ENCODE assay signal across 22 mouse cellular contexts in genomic region chr3:53291945-53292344, GRCm38 (mm10).
DNase-seq lines count a peak whose midpoint lies in the region; ATAC-seq and TF ChIP-seq lines count a peak whose summit lies in the region.
"Had no signal": no experiment of that assay in that cellular context is flagged by ENCODE, and none has a peak within 500 bp of the region (broad histone marks: within the 10 kb centered on the region; RNA-seq: fewer than 3 reads in every experiment).

No protein-coding gene starts in this region.

- WGBS in intestine, embryonic 16.5 days: 39% methylated on average over 1 of the region's 1 CpGs
- WGBS in intestine, postnatal 0 days: 41% methylated on average over 1 of the region's 1 CpGs
- WGBS in limb, embryonic 14.5 days: 42% methylated on average over 1 of the region's 1 CpGs
- 62% methylated on average over 1 of the region's 1 CpGs for WGBS in limb, embryonic 10.5 days
- WGBS in embryonic facial prominence, embryonic 15.5 days: 46% methylated on average over 1 of the region's 1 CpGs

- no peak overlapping the region for H3K4me2 ChIP-seq in intestine, embryonic 16.5 days (ENCODE audit: low read depth, low read length)
- no peak overlapping the region for H3K4me2 ChIP-seq in intestine, postnatal 0 days (replicated peaks; ENCODE audit: low read depth)
- H3K4me2 ChIP-seq in limb, embryonic 14.5 days (replicated peaks; ENCODE audit: low read depth, low read length, severe bottlenecking): no peak overlapping the region
- no peak overlapping the region for H3K4me2 ChIP-seq in embryonic facial prominence, embryonic 15.5 days (replicated peaks)
- H3K4me2 ChIP-seq: embryonic facial prominence, embryonic 12.5 days; forebrain, embryonic 13.5 days; heart, embryonic 13.5 days; hindbrain, embryonic 12.5 days had no signal

- TF ChIP-seq POLR2A in limb, embryonic 14.5 days (IDR thresholded peaks at IDR 0.05; ENCODE audit: borderline replicate concordance, extremely low read depth, insufficient read depth, insufficient read length): no peak

- no peak for TF ChIP-seq CTCF in intestine, postnatal 0 days (IDR thresholded peaks at IDR 0.05; ENCODE audit: low read depth)

- no peaks in the 10 kb centered on the region for H3K36me3 ChIP-seq in intestine, embryonic 16.5 days (ENCODE audit: control insufficient read depth, insufficient read depth, low read length)
- no peaks in the 10 kb centered on the region for H3K36me3 ChIP-seq in intestine, postnatal 0 days (ENCODE audit: control insufficient read depth, insufficient read depth)
- H3K36me3 ChIP-seq in limb, embryonic 14.5 days (ENCODE audit: control insufficient read depth, insufficient read depth, low read length): no peaks in the 10 kb centered on the region
- no peaks in the 10 kb centered on the region for H3K36me3 ChIP-seq in limb, embryonic 10.5 days
- no peaks in the 10 kb centered on the region for H3K36me3 ChIP-seq in embryonic facial prominence, embryonic 15.5 days
- H3K36me3 ChIP-seq: embryonic facial prominence, embryonic 12.5 days; heart, embryonic 13.5 days; hindbrain, embryonic 12.5 days had no signal

- peak; percentile 56 for DNase-seq in limb, embryonic 14.5 days (ENCODE audit: low spot score)
- no peak for DNase-seq in limb, embryonic 10.5 days (ENCODE audit: low spot score)
- peak; percentile 44 for DNase-seq in NIH3T3 (ENCODE audit: low read depth)
- DNase-seq: adrenal gland, adult 8-10 months; adrenal gland, postnatal 36 days; cerebellum, adult 2 months; cerebellum, postnatal 10 days; embryo, embryonic 11 days; forebrain, postnatal 0 days; gastrocnemius, adult 2 months; gastrocnemius, postnatal 25 days; heart, postnatal 4 days had no signal

- peak; percentile 58; the same call in 1 of the 2 replicates for ATAC-seq in intestine, embryonic 16.5 days
- ATAC-seq in intestine, postnatal 0 days: no peak
- ATAC-seq in limb, embryonic 14.5 days (ENCODE audit: low FRiP score, low read depth): peak; percentile 57
- peak; percentile 77 for ATAC-seq in embryonic facial prominence, embryonic 15.5 days (ENCODE audit: insufficient number of reproducible peaks, low FRiP score, low TSS enrichment, low read depth)
- no peak for ATAC-seq in megakaryocyte-erythroid progenitor cell, adult 5-6 weeks (replicated peaks; ENCODE audit: low FRiP score, low TSS enrichment, poor library complexity, severe bottlenecking)
- ATAC-seq: forebrain, embryonic 13.5 days; forebrain, postnatal 0 days; hindbrain, embryonic 16.5 days had no signal

- H3K4me1 ChIP-seq in intestine, embryonic 16.5 days (ENCODE audit: control insufficient read depth, insufficient read depth, low read length): peaks cover 3% of the 10 kb centered on the region; the same call in 1 of the 2 replicates
- H3K4me1 ChIP-seq in intestine, postnatal 0 days (replicated peaks; ENCODE audit: control insufficient read depth, insufficient read depth, low read length): no peaks in the 10 kb centered on the region
- peaks cover 3% of the 10 kb centered on the region; the same call in 1 of the 2 replicates for H3K4me1 ChIP-seq in limb, embryonic 14.5 days (ENCODE audit: control insufficient read depth, insufficient read depth, low read length)
- peaks cover 49% of the 10 kb centered on the region for H3K4me1 ChIP-seq in limb, embryonic 10.5 days
- H3K4me1 ChIP-seq in embryonic facial prominence, embryonic 15.5 days: 0 out of 2 replicates have a peak, but pooled peaks cover 3% of the 10 kb centered on the region
- H3K4me1 ChIP-seq: embryonic facial prominence, embryonic 12.5 days; forebrain, embryonic 13.5 days had no signal

- no peaks in the 10 kb centered on the region for H3K27me3 ChIP-seq in intestine, embryonic 16.5 days (replicated peaks; ENCODE audit: control insufficient read depth, insufficient read depth, low read length)
- no peaks in the 10 kb centered on the region for H3K27me3 ChIP-seq in intestine, postnatal 0 days (replicated peaks; ENCODE audit: control insufficient read depth, insufficient read depth, low read length)
- no peaks in the 10 kb centered on the region for H3K27me3 ChIP-seq in limb, embryonic 14.5 days (ENCODE audit: control insufficient read depth, insufficient read depth, low read length)
- H3K27me3 ChIP-seq in limb, embryonic 10.5 days (ENCODE audit: low read depth, poor library complexity, severe bottlenecking): no peaks in the 10 kb centered on the region
- H3K27me3 ChIP-seq in embryonic facial prominence, embryonic 15.5 days: no peaks in the 10 kb centered on the region
- H3K27me3 ChIP-seq: CH12.LX; embryonic facial prominence, embryonic 12.5 days; forebrain, embryonic 13.5 days; heart, embryonic 13.5 days; hindbrain, embryonic 12.5 days had no signal

- H3K9me3 ChIP-seq in intestine, embryonic 16.5 days (ENCODE audit: control insufficient read depth, low read length): no peaks in the 10 kb centered on the region
- no peaks in the 10 kb centered on the region for H3K9me3 ChIP-seq in intestine, postnatal 0 days (ENCODE audit: control insufficient read depth)
- H3K9me3 ChIP-seq in limb, embryonic 14.5 days (ENCODE audit: control insufficient read depth, low read length): no peaks in the 10 kb centered on the region
- no peaks in the 10 kb centered on the region for H3K9me3 ChIP-seq in limb, embryonic 10.5 days (replicated peaks)
- H3K9me3 ChIP-seq in embryonic facial prominence, embryonic 15.5 days (replicated peaks): no peaks in the 10 kb centered on the region
- H3K9me3 ChIP-seq: embryonic facial prominence, embryonic 12.5 days; forebrain, embryonic 13.5 days; heart, embryonic 13.5 days; hindbrain, embryonic 12.5 days had no signal

- no peak overlapping the region for H3K4me3 ChIP-seq in intestine, embryonic 16.5 days (ENCODE audit: low read length)
- no peak overlapping the region for H3K4me3 ChIP-seq in intestine, postnatal 0 days (ENCODE audit: low read depth, low read length)
- no peak overlapping the region for H3K4me3 ChIP-seq in limb, embryonic 14.5 days (replicated peaks; ENCODE audit: low read length)
- no peak overlapping the region for H3K4me3 ChIP-seq in limb, embryonic 10.5 days
- H3K4me3 ChIP-seq in embryonic facial prominence, embryonic 15.5 days (replicated peaks): no peak overlapping the region
- H3K4me3 ChIP-seq: embryonic facial prominence, embryonic 12.5 days; forebrain, embryonic 13.5 days; gastrocnemius, adult 2 months; heart, embryonic 13.5 days; hindbrain, embryonic 12.5 days had no signal

- H3K9ac ChIP-seq in intestine, embryonic 16.5 days (ENCODE audit: low read depth, low read length): no peak overlapping the region
- H3K9ac ChIP-seq in intestine, postnatal 0 days (ENCODE audit: low read depth, low read length): no peak overlapping the region
- no peak overlapping the region for H3K9ac ChIP-seq in limb, embryonic 14.5 days (ENCODE audit: low read depth, low read length, severe bottlenecking)
- no peak overlapping the region for H3K9ac ChIP-seq in embryonic facial prominence, embryonic 15.5 days
- H3K9ac ChIP-seq: embryonic facial prominence, embryonic 12.5 days; forebrain, embryonic 13.5 days; forebrain, postnatal 0 days; heart, embryonic 13.5 days; hindbrain, embryonic 12.5 days had no signal

- H3K27ac ChIP-seq in intestine, embryonic 16.5 days (ENCODE audit: low read length): no peak overlapping the region
- H3K27ac ChIP-seq in intestine, postnatal 0 days (ENCODE audit: low read depth, low read length): no peak overlapping the region
- H3K27ac ChIP-seq in limb, embryonic 14.5 days (replicated peaks; ENCODE audit: low read depth, low read length): no peak overlapping the region
- no peak overlapping the region for H3K27ac ChIP-seq in limb, embryonic 10.5 days
- no peak overlapping the region for H3K27ac ChIP-seq in embryonic facial prominence, embryonic 15.5 days (replicated peaks)
- H3K27ac ChIP-seq: embryonic facial prominence, embryonic 12.5 days; forebrain, embryonic 13.5 days; gastrocnemius, adult 2 months; heart, embryonic 13.5 days; hindbrain, embryonic 12.5 days had no signal

Comparison
In these comparisons a context has a peak if more than half of its experiments do, and no peak if none do; other contexts are left out.
1. ATAC-seq: peak in intestine, embryonic 16.5 days (single experiment), limb, embryonic 14.5 days (single experiment) and embryonic facial prominence, embryonic 15.5 days (single experiment); none in intestine, postnatal 0 days (single experiment) and megakaryocyte-erythroid progenitor cell, adult 5-6 weeks (single experiment).